Mouse (Mus musculus) megakaryocyte, embryonic 14.5 days (primary cell): ENCODE results near the gene Zfp978.
A peak's percentile ranks its signal among the peaks of the same experiment; 100 is the strongest.

Experiments used
- FLI1 ChIP-seq: IDR thresholded peaks from 2 replicates; pipeline ENCODE4 v1.6.1; 2012; ENCODE audit warnings: low read length, inconsistent platforms, mixed read lengths
- GATA1 ChIP-seq: IDR thresholded peaks from 3 replicates; pipeline ENCODE4 v1.6.1; 2012; ENCODE audit warnings: mixed read lengths, low read length, inconsistent platforms, borderline replicate concordance

DNA sequence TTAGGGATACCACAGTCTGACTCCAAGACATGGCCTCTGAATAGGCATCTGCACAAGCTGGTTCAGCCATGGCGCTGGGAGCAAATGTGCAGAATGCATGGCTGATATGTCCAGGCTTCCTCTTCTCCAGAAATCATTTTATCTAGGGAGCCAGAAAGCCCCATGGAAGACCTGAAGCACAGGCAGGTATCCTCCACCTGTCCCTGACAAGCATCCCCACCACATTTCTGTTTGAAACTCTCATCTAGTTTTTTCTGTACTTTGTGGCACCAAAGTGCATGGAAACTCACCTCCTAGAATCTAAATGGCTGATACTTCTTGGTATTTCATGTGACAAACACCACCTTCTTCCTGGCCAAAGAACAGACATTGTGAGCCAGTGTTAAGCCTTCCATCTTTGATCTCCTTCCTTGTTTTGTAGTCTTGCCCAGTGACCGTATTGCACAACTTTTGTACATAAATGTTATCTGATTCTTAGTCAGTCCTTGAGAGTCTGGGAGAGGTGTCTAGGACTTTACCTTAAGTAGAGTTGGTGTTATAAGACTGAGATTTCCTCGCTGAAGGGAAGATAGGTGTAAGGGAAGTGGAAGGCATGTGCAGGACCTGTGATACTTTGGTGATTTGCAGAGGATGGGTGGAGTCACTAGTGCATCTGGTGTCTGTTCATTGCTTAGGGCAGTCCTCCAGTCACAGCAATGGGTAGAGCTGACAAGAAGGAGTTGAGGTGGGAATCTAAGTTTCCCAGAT lies 70.8 kb downstream of the Zfp978 start:
- 0 out of 3 replicates have a peak, but pooled peaks have one; percentile 26 for TF ChIP-seq GATA1
- 0 out of 2 replicates have a peak, but pooled peaks have one; percentile 36 for TF ChIP-seq FLI1
